Mouse (Mus musculus) lung, postnatal 0 days (tissue): ENCODE data around the gene Nfix. TPM values are rescaled to one million over a fixed set of nuclear protein-coding genes. Genes with fewer than 3 reads are reported as not detected.

ENCODE experiments used
- ATAC-seq: fragments of 200-750 bp; cut with Nextera tagmentation; 2 replicates; pipeline ENCODE4 v1.8.0; 2017; ENCODE audit warnings: moderate library complexity
- DNase-seq: peaks from one replicate; pipeline ENCODE4 v3.0.0-alpha.2; 2016; ENCODE audit warnings: low spot score
- H3K27ac ChIP-seq: fragments of 300-500 bp; sonication (generic); 2 replicates; pipeline ENCODE4 v1.5.1; 2014; ENCODE audit warnings: antibody characterized with exemption, mild to moderate bottlenecking, low read length, mixed read lengths
- H3K27me3 ChIP-seq: fragments of 300-500 bp; sonication (generic); replicated peaks from 2 replicates; pipeline ENCODE4 v1.6.1; 2014; ENCODE audit warnings: low read length, mixed read lengths; ENCODE audit not compliant: insufficient read depth
- H3K36me3 ChIP-seq: fragments of 300-500 bp; sonication (generic); 2 replicates; pipeline ENCODE4 v1.6.1; 2014; ENCODE audit warnings: low read length, mixed read lengths; ENCODE audit not compliant: insufficient read depth
- H3K4me1 ChIP-seq: fragments of 300-500 bp; sonication (generic); 2 replicates; pipeline ENCODE4 v1.6.1; 2014; ENCODE audit warnings: antibody characterized with exemption, low read depth, low read length, mixed read lengths; ENCODE audit not compliant: insufficient read depth
- H3K4me2 ChIP-seq: fragments of 300-500 bp; sonication (generic); replicated peaks from 2 replicates; pipeline ENCODE4 v1.6.1; 2014; ENCODE audit warnings: low read depth, mild to moderate bottlenecking, low read length, moderate library complexity, mixed read lengths
- H3K4me3 ChIP-seq: fragments of 300-500 bp; sonication (generic); 2 replicates; pipeline ENCODE4 v1.5.1; 2014; ENCODE audit warnings: low read depth, low read length
- H3K9ac ChIP-seq: fragments of 300-500 bp; sonication (generic); replicated peaks from 2 replicates; pipeline ENCODE4 v1.6.1; 2014; ENCODE audit warnings: low read depth, mild to moderate bottlenecking
- H3K9me3 ChIP-seq: fragments of 300-500 bp; sonication (generic); 2 replicates; pipeline ENCODE4 v1.6.1; 2016; ENCODE audit warnings: low read length, mixed read lengths
- CTCF ChIP-seq: IDR thresholded peaks from 2 replicates; pipeline ENCODE4 v1.5.1; 2016; ENCODE audit warnings: antibody characterized with exemption, mild to moderate bottlenecking
- EP300 ChIP-seq: IDR thresholded peaks from 2 replicates; pipeline ENCODE4 v1.6.1; 2016; ENCODE audit warnings: antibody characterized with exemption, mild to moderate bottlenecking, control low read depth
- WGBS: fragments of 180-500 bp; shearing (Covaris S2); extraction: QIAGEN DNeasy Blood & Tissue Kit; methylation state at CpG from one replicate; pipeline ENCODE4 v1.1.7; 2014; 5-methylcytosine and 5-hydroxymethylcytosine counted together
- polyA plus RNA-seq: library from polyadenylated mRNA; unstranded; fragments of >200 nt; fragmentation: Nextera tagmentation; extraction: Ambion mirVana; gene quantifications from 2 replicates; pipeline ENCODE4 v1.2.1, GENCODE M21; 2015

The Nfix gene
- polyA plus RNA-seq, 1 experiment from 2014 or later: 38.8 TPM

DNA sequence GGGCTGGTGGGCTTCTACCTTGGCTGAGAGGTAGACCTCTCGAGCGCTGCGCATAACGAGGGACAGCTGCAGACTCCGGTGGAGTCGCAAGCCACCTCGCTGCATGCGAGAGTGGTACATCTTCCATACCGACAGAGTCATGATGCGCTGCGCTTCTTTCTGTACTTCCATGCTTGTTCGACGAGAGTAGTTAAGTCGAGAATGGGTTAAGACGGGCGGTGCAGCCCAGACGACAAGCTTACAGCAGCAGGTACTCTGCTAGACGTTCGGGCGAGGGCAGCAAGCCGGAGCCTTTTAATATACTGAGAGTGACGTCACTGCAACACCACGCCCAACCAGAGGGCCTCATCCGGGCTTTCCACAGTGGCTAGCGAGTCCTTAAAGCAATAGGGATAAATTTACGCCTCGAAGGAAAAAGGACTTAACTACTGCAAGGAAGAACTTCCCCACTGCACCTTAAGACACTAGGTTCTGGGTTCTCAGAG, 137.5 kb downstream of the Nfix start, which contains the start of gene Ier2:
Gene Ier2 (minus strand): TSS at position 272 of the 485 bp plus-strand sequence.
- Histone ChIP-seq H3K27ac (peak within 1 kb of the TSS; percentile 99), H3K4me3 (peak within 1 kb of the TSS; percentile 97), H3K9ac (peak within 1 kb of the TSS; percentile 99), H3K4me2 (peak within 1 kb of the TSS; percentile 79), H3K27me3 (no peaks in the 10 kb centered on the region), H3K9me3 (no peaks in the 10 kb centered on the region), H3K36me3 (no peaks in the 10 kb centered on the region), H3K4me1 (peaks cover 19% of the 10 kb centered on the region)
- DNase-seq (peak; percentile 99), ATAC-seq (peak; percentile 66)
- WGBS: 0% methylated on average over 27 of the region's 27 CpGs
- peak; percentile 76; the same call in 1 of the 2 replicates for TF ChIP-seq EP300
- peak; percentile 28 for TF ChIP-seq CTCF

DNA sequence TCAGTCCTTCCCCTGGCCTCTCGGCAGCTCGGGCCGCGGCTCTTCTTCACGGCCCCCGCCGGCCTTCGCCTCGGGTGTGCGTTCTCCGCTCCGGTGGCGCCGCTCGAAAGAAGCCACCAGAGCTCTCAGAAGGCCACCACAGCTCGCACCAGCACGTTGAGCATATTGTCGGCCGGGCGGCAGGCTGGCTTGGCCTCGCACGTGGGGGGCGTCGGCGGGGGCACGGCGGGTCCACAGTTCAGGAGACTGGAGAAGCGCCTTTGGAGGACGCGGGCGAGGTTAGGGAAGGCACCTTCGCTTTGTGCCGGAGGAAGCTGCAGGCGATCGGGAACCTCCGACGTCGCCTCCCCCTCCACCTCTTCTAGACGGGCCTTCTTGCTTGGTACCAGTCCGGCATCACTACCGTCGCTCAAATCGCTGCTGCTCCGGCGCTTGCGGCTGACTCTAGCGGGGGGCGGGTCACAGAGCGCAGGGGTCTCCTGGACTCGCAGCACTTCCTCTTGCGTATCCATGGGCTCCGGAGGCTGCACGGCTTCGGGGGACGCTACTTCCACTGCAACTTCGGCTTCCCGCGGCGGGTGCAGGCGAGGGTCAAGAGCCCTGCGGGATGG, 138.1 kb downstream of the Nfix start:
- Histone ChIP-seq H3K9ac (peak overlapping the region; percentile 99), H3K4me2 (peak overlapping the region; percentile 79), H3K27ac (peak overlapping the region; percentile 99), H3K27me3 (no peaks in the 10 kb centered on the region), H3K36me3 (no peaks in the 10 kb centered on the region), H3K4me3 (peak overlapping the region; percentile 97), H3K4me1 (peaks cover 24% of the 10 kb centered on the region), H3K9me3 (no peaks in the 10 kb centered on the region)
- ATAC-seq (peak; percentile 3; the same call in 1 of the 2 replicates), DNase-seq (peak; percentile 60)
- TF ChIP-seq EP300 (no peak), CTCF (no peak)
- under 1% methylated on average over 57 of the region's 61 CpGs for WGBS

DNA sequence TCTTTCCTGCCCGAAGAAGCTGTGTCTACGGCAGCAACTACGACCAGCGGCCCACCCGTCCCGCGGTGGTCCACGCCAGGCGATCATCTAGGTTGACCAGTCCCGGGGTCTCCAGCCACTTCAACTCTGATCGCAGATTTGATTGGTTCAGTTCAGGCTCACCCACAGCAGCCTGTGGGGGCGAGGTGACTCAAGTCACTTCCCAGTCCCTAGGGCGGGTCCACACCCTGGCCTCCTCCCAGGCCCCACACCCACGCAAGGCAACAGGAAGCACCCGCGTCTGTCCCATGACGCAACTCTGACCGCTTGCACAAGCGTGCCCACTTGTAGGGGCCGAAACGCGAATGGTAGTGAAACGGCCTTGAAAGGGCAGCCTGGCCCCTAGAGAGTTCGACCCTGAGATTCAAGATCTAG, 138.7 kb downstream of the Nfix start:
- peak; percentile 98 for DNase-seq
- ATAC-seq: peak; percentile 69
- Histone ChIP-seq H3K4me2 (peak overlapping the region; percentile 79), H3K9ac (peak overlapping the region; percentile 99), H3K4me1 (peaks cover 27% of the 10 kb centered on the region), H3K4me3 (peak overlapping the region; percentile 97), H3K27me3 (no peaks in the 10 kb centered on the region), H3K27ac (peak overlapping the region; percentile 99), H3K36me3 (no peaks in the 10 kb centered on the region), H3K9me3 (no peaks in the 10 kb centered on the region)
- TF ChIP-seq CTCF: no peak; the same call in 1 of the 2 replicates
- peak; percentile 86 for TF ChIP-seq EP300
- under 1% methylated on average over 24 of the region's 24 CpGs for WGBS

DNA sequence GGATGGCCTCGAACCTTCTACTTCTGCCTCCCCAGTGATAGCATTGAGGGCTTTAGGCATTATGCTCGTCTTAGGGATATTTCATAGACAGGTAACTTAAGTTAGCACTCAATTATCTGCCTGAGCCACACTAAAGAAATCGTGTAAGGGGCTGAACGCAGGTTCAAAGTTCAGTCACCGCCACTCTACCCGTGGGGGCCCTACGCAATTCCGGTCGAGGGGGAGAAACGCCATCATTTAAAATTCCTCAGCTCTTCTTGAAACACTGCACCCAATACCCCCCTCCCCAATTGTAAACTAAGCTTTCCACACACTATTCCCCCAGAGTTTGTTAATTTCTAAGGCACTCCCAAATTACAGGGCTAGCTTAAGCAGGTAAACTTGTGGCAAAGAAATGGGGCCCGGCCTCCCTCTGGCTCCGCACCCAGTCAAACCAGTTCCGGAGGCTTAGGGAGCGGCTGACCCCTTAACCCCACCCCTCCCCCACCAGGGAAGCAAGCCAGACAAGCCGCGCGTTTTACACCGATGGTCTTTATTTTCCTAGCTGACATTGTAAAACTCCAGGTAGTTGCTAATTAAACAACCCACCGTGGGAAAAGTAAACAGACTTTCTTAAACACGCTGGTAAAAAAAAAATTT, 139.2 kb downstream of the Nfix start:
- Histone ChIP-seq H3K27me3 (no peaks in the 10 kb centered on the region), H3K4me1 (peaks cover 32% of the 10 kb centered on the region), H3K4me2 (peak overlapping the region; percentile 79), H3K4me3 (peak overlapping the region; percentile 97), H3K9me3 (no peaks in the 10 kb centered on the region), H3K9ac (peak overlapping the region; percentile 99), H3K36me3 (no peaks in the 10 kb centered on the region), H3K27ac (peak overlapping the region; percentile 99)
- no peak; the same call in 1 of the 2 replicates for TF ChIP-seq EP300
- TF ChIP-seq CTCF: no peak
- WGBS: 2% methylated on average over 20 of the region's 20 CpGs
- DNase-seq (peak; percentile 87), ATAC-seq (peak; percentile 10)

DNA sequence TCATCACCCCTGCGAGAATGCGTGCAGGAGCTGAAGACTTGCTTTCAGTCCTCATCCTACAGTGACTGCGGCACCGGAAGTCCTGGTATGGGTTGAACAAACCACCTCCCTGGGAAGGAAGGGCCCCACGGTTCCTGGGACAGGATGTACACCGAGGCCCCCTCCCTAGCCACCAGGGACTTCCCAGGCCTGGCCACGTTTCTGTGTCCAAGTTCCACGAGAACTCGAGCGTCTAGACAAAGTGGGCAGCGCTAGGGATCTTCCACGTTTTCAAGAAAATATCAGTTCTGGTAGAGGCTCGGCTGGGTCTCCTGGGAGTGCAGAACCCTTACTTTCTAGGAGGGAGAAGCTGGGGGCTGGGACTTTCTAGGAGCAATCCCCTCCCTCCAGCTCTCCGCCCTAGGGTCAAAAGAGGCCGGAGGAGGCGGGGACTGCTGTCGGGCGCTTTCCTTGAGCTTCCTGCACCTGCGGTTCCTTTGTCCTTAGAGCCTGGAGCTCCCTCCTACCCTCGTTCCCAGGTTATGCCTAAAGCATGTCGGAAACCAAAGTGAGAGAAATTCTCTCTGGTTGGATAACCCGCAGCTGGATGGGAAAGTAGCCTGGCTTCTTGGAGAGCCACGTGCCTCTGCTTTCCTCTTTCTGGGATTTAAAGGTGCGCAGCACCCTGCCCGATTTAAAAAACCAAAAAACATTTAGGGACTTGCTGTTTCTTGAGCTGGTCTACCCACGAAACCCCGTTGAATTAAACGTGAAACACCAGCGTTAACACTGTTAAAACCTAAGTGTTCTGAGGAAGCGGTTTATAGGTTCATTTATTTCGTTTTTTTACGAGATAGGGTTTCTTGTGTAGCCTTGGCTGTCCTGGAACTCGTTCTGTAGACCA, 140.0 kb downstream of the Nfix start:
- H3K27ac ChIP-seq: peak overlapping the region; percentile 99
- peak overlapping the region; percentile 97 for H3K4me3 ChIP-seq
- peak overlapping the region; percentile 99 for H3K9ac ChIP-seq
- peak overlapping the region; percentile 79 for H3K4me2 ChIP-seq
- peak; percentile 89 for DNase-seq
- peak; percentile 87 for TF ChIP-seq EP300
- no peak for TF ChIP-seq CTCF
- WGBS: 4% methylated on average over 33 of the region's 33 CpGs
- ATAC-seq: peak; percentile 15
- H3K9me3 ChIP-seq: no peaks in the 10 kb centered on the region
- no peaks in the 10 kb centered on the region for H3K27me3 ChIP-seq
- peaks cover 32% of the 10 kb centered on the region for H3K4me1 ChIP-seq
- no peaks in the 10 kb centered on the region for H3K36me3 ChIP-seq
